Mouse (Mus musculus) thymus, postnatal 14 days (tissue): Measurements from ENCODE around the gene Rin2.

Source experiments
- DNase-seq: peaks from one replicate; pipeline ENCODE4 v3.0.0; 2021

Rin2 gene

GRCm38 (mm10) chr2:145737196-145737595 lies 62.2 kb downstream of the Rin2 start:
- DNase-seq, result no peak

GRCm38 (mm10) chr2:145740729-145741128 lies 65.7 kb downstream of the Rin2 start:
- no peak for DNase-seq

GRCm38 (mm10) chr2:145742795-145743710 lies 68.0 kb downstream of the Rin2 start:
- no peak for DNase-seq

GRCm38 (mm10) chr2:145746406-145746805 lies 71.4 kb downstream of the Rin2 start:
- DNase-seq, result no peak

GRCm38 (mm10) chr2:145749645-145750044 lies 74.6 kb downstream of the Rin2 start:
- DNase-seq, result no peak

GRCm38 (mm10) chr2:145752572-145752971 lies 77.6 kb downstream of the Rin2 start:
- DNase-seq, result no peak

- no peak for DNase-seq
Measured at GRCm38 (mm10) chr2:145753973-145754372, 79.0 kb downstream of the Rin2 start.

- no peak for DNase-seq
Measured at GRCm38 (mm10) chr2:145755864-145756822, 81.1 kb downstream of the Rin2 start.

GRCm38 (mm10) chr2:145760121-145760520 lies 85.1 kb downstream of the Rin2 start:
- DNase-seq, result no peak

GRCm38 (mm10) chr2:145761436-145761835 lies 86.4 kb downstream of the Rin2 start:
- DNase-seq, result no peak

GRCm38 (mm10) chr2:145769964-145770363 lies 94.9 kb downstream of the Rin2 start:
- DNase-seq, result no peak

GRCm38 (mm10) chr2:145770730-145771536 lies 95.9 kb downstream of the Rin2 start:
- DNase-seq, result no peak

GRCm38 (mm10) chr2:145783247-145783646 lies 108.2 kb downstream of the Rin2 start:
- DNase-seq, result no peak

- no peak for DNase-seq
Measured at GRCm38 (mm10) chr2:145784246-145784935, 109.4 kb downstream of the Rin2 start.

- no peak for DNase-seq
Measured at GRCm38 (mm10) chr2:145784964-145785363, 109.9 kb downstream of the Rin2 start.

- no peak for DNase-seq
Measured at GRCm38 (mm10) chr2:145785758-145786617, 111.0 kb downstream of the Rin2 start.

GRCm38 (mm10) chr2:145786618-145786932 lies 111.6 kb downstream of the Rin2 start:
- no peak for DNase-seq

- no peak for DNase-seq
Measured at GRCm38 (mm10) chr2:145787486-145787885, 112.5 kb downstream of the Rin2 start.

GRCm38 (mm10) chr2:145788562-145789346 lies 113.7 kb downstream of the Rin2 start:
- DNase-seq, result no peak

GRCm38 (mm10) chr2:145793702-145794101 lies 118.7 kb downstream of the Rin2 start:
- no peak for DNase-seq
